Mouse (Mus musculus) telencephalon, adult 2 months (tissue): ENCODE data around the gene Rap1gds1.

Experiments used
- DNase-seq: peaks from one replicate; pipeline ENCODE4 v3.0.0-alpha.2; 2011; ENCODE audit warnings: low read depth, low spot score

Rap1gds1 gene

DNA sequence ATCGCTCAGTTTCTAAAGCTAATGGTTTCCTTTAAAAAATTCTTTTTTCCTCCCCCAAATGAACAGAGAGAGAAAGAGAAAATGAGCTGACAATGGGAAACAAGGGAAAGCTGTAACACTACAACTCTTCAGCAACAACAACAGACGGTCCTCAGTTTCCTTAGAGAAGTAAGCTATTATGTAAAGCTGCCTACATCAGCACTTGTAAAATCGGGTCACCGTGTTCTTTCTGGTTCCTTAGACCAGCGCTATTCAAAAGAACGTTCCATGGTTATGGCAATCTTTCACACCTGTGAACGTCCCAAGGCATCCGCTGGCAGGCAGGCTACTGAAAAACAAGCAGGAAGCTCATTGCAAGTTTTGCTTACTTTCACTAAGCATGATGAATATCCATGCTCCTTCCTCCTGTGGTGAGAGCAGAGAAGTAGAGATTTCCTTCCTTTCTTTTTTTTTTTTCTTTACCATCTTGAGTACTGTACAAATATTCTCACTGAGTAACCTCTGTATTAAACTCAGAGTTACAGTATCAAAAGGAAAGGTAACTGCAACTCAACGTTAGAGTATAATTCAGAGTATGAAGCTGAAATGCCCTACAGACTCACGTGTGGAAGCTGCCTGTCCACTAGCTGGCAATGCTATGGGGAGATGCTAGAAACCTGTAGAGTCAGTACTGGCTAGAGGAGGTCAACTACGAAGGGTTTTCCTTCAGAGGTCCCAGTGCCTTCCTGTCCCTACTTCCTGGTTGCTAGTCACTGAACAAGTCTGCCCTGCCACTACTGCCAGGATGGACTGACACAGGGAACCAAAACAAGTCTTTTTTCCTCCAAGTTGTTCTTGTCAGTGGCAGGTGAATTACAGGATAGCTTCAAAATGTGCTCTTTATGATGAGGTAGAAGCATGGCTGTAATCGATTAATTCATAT lies 26.0 kb downstream of the Rap1gds1 start:
- peak; percentile 36 for DNase-seq

GRCm38 (mm10) chr3:139042433-139042854 lies 32.6 kb downstream of the Rap1gds1 start:
- DNase-seq: peak; percentile 23

GRCm38 (mm10) chr3:139041921-139042320 lies 33.1 kb downstream of the Rap1gds1 start:
- DNase-seq: no peak

GRCm38 (mm10) chr3:139037030-139037429 lies 38.0 kb downstream of the Rap1gds1 start:
- DNase-seq: no peak

DNA sequence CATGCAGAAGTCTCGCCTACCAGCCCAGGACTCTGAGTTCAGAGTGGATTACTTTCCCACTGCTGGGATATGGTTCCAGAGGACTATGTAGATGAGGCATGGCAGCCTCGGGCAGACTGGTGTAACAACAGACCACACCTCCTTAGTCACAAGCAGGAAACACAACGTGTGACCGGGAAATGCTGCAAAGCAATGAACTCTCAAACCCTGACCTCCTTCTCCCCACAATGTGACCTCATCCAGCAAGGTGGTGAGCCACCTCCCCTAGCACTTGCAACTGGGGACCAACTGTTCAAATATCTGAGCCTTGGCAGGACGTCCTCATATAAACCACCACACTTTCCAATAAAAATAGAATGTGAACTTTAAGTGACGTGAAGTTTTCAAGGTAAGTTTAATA lies 41.8 kb downstream of the Rap1gds1 start:
- DNase-seq: no peak

DNA sequence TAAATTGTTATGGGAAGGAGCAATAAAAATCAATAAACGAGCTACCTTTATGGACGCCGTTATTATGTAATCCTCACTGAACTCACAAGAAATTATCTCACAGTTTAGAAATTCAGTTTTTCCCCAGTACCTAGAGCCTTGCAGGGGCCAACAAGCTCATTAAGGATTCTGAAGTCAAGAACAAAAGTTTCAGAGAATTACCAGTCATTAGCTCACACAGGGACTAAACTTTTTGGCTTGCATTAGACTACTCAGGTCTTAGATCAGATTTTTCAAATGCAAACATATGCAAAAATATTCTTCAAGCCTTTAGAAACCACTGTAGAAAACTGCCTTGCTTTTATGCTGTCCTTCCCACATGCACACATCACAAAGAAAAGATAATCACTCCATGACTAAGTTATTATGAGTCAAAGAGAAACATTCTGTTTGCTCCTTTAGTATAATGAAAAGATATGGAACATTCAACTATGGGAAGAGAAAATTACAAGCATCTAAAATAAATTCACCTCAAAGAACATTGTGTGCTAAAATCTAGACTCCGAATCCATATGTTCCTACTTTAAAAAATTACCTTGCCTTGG lies 44.3 kb downstream of the Rap1gds1 start:
- DNase-seq: peak; percentile 55

DNA sequence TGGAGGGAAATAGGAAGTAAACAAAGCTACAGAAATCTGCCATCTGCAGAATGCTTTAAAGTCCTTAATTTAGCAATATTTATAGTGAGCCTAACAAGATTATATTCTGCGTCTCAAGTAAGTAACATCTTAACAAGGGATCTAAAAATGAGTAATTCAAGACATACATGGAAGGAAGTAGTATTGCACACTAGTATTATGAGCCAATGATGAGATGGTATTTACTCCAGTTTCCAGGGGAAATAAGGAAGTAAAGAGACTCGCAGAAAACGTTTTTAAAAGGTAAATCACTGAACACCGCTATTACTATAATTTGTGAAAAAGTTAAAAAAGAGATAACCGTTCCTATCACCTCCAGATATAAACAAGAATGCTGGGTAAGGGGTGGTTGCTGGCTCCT lies 49.9 kb downstream of the Rap1gds1 start:
- DNase-seq: no peak

DNA sequence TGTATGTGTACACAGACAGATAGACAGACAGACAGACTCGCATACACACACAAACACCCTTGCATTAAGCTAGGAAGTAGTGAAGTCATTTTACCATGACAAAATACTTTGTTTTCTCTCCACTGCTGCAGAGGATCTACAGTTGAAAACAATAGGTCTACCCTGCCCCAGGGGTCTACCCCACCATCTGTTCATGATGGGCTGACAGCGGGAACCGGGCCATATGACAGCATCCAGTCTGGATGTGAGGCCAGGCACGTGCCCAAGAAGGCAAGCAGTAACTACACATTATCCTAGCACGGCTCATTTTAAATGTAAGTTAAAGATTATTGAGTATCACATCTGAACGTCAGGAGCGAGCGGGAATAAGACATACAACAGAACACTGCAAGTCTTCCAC lies 51.4 kb downstream of the Rap1gds1 start:
- no peak for DNase-seq

GRCm38 (mm10) chr3:139012352-139012751 lies 62.6 kb downstream of the Rap1gds1 start:
- DNase-seq: peak; percentile 67

DNA sequence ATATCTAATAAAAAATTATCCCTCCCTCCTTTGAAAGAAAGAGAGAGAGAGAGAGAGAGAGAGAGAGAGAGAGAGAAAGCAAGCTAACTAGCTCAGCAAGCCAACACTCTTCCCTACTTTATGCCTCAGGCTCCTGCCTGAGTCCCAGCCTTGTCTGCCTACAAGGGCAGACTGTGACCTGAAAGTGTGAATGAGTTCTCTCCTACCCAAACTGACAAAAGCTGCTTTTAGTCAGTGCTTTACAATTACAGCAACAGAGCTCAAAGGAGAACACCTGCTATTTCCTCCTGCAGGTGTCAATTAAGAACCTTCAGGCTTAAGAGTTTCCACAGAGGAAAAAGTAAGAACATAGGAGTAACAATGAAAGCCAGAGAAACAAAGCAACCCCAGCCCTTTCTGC lies 69.3 kb downstream of the Rap1gds1 start:
- no peak for DNase-seq

DNA sequence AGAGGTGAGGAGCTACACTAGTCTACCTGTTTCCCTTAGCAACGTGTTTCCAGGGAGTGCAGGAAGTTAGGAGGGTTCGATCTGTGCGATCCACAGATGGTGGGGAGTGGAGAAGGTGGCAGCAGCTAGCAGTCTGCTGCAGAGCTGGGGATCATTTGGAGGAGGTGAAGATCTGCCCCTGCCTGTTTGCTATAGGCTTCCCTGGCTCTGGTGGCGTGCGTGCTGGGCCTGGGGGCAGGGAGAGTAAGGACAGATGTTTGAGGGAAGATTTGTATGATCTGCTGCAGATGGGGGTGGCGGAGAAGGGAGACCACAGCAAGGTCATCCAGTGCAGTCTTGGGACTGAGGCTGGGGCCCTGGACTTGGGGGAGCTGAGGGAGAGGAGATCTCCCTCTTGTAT lies 72.2 kb downstream of the Rap1gds1 start:
- no peak for DNase-seq

GRCm38 (mm10) chr3:139000071-139000867 lies 74.7 kb downstream of the Rap1gds1 start:
- no peak for DNase-seq

GRCm38 (mm10) chr3:138993473-138993872 lies 81.5 kb downstream of the Rap1gds1 start:
- no peak for DNase-seq

DNA sequence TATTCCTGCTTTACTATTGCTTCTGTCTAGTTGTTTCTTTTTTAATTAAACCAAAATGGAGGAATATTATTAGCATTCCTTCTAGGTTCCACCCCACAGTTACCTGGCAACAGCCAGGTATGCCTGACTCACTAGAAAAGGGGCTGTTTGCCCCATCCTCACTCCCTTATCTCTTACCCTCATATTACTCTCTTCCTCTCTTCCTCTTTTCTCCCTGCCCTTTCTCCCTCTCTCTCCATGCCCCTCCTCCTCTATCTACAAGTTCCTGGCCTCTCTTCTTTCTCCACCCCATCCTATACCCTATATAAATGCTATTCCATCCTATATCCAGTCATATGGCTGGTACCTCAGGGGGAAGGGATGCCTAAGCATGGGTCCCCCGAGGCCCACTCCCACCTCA lies 83.6 kb downstream of the Rap1gds1 start:
- DNase-seq: no peak

DNA sequence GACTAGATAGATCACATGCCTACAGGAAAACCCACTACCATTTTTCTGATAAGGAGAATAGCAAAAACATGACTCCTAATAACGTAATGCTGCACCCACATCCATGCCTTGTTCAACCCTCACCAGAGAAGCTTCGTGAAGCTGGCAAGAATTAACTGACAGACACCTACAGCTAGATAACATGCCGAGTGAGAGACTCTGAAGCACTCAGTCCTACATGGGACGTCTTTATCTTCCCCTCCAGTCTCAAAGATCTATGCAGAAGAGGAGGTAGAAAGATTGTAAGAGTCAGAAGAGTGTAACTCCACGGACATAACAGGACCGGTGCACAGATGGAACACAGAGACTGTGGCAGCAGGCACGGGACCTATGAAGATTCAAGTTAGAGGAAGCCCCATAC lies 85.9 kb downstream of the Rap1gds1 start:
- no peak for DNase-seq

DNA sequence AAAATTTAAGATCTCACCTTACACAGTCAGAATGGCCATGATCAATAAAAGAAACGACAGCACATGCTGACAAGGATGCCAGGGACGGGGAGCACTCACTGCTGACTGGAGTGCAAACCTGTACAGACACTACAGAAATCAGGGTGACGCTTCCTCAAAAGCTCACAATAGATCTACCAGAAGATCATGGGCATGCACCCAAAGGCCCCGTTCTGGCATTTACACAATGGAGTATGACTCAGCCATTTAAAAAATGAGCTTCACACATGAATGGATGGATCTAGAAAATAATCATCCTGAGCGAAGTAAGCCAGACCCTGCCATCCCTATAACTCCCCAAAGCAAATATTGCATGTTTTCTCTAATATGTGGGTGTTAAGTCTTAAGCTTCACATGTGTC lies 87.0 kb downstream of the Rap1gds1 start:
- no peak for DNase-seq

- no peak for DNase-seq
Observed at GRCm38 (mm10) chr3:138982249-138982648, 92.8 kb downstream of the Rap1gds1 start.

DNA sequence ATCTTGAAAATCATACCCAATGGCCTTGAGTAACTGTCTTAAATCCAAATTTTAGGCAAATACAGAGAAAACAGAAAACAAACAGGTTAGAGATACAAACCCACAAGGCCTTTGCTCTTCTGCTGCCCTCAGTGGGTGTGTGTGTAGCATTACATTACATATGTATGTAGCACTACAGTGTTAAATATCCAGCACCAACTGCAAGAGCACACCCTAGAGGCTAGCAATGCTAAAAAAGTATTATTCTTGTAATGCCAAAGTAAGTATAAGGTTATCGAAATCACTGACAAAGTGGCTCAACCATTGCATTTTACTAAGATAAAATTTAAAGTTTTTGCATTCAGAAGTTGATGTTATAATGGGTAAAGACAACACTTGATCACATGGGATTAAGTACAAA lies 97.6 kb downstream of the Rap1gds1 start:
- no peak for DNase-seq

DNA sequence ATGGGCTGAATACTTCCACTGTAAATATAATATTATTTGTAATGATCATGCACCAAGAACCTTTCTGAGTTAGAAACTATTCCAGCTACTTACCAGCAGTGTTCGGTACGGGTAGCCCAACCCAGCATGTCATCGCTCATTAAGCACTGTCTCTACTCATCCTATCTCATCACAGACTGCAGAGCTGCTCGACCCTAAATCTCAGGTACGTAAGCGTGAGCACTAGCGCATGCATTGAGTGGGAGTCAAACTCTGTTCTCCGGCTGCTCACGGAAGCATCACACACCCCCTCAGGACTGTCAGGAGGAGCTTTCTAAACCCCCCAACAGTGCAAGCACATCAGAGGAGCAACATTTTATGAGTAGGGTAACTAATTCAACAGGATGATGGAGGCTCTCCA lies 107.4 kb downstream of the Rap1gds1 start:
- DNase-seq: peak; percentile 27

DNA sequence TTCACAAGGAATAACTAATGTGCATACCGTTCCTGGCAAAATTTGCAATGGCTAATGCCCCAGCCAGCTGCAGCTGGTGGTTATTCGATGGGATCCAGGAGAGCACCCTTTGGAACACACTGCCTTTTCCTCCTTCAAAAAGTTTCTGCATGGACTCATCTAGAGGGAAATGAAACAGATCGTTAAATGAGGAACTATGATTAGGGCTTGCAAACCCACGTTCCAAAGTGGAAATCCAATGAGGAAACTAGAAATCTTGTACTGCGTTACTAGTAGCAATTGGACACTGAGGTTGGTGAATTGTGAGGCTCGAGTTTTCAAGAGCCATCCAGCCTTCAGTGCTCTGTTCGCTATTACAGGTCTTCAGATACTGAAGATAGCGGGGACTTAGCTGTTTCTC lies 116.5 kb downstream of the Rap1gds1 start:
- DNase-seq: no peak

GRCm38 (mm10) chr3:138955220-138955619 lies 119.8 kb downstream of the Rap1gds1 start:
- no peak for DNase-seq

- DNase-seq: peak; percentile 91
Observed at GRCm38 (mm10) chr3:138949081-138949480, 125.9 kb downstream of the Rap1gds1 start.
